ENCODE assay signal across 10 mouse cellular contexts in genomic region chr15:99420101-99420500, GRCm38 (mm10). TPM values are rescaled to one million over a fixed set of nuclear protein-coding genes. Genes with fewer than 3 reads are reported as not detected.
A peak's percentile ranks its signal among the peaks of the same experiment; 100 is the strongest.
DNase-seq lines count a peak whose midpoint lies in the region; ATAC-seq and TF ChIP-seq lines count a peak whose summit lies in the region.
"Had no signal": no experiment of that assay in that cellular context is flagged by ENCODE, and none has a peak within 500 bp of the region (broad histone marks: within the 10 kb centered on the region; RNA-seq: fewer than 3 reads in every experiment).

No protein-coding gene starts in this region.

- H3K9ac ChIP-seq in liver, embryonic 13.5 days, result no peak overlapping the region

- peak overlapping the region; percentile 52 for H3K4me2 ChIP-seq in liver, embryonic 13.5 days

- no peaks in the 10 kb centered on the region for H3K27me3 ChIP-seq in testis, adult 2 months (ENCODE audit: control insufficient read depth, insufficient read depth, low read length)
- H3K27me3 ChIP-seq in liver, embryonic 13.5 days, result no peaks in the 10 kb centered on the region

- no peaks in the 10 kb centered on the region for H3K36me3 ChIP-seq in testis, adult 2 months (ENCODE audit: control insufficient read depth, insufficient read depth, low read length)
- no peaks in the 10 kb centered on the region; the same call in 1 of the 2 replicates for H3K36me3 ChIP-seq in liver, embryonic 13.5 days

- DNase-seq in gastrocnemius, adult 2 months, result no peak
- no peak for DNase-seq in gastrocnemius, postnatal 10 days
- no peak for DNase-seq in testis, postnatal 10 days (ENCODE audit: low spot score)
- no peak for DNase-seq in liver, embryonic 13.5 days
- DNase-seq in adrenal gland, postnatal 10 days, result no peak
- DNase-seq in layer of hippocampus, adult 18-20 months (ENCODE audit: low spot score in 2 of 2), result no peak
- DNase-seq in kidney, postnatal 14 days, result no peak
- DNase-seq: cerebellum, postnatal 36 days; right cerebral cortex, postnatal 14 days had no signal

- 37% methylated on average over 5 of the region's 5 CpGs for WGBS in liver, embryonic 13.5 days (ENCODE audit: insufficient replicate concordance)

- no peak for TF ChIP-seq POLR2A in testis, adult 2 months (IDR thresholded peaks at IDR 0.05; ENCODE audit: control insufficient read depth, low read depth, low read length)

- peaks cover 19% of the 10 kb centered on the region for H3K4me1 ChIP-seq in testis, adult 2 months (ENCODE audit: control insufficient read depth, insufficient read depth, low read length)
- peaks cover 31% of the 10 kb centered on the region for H3K4me1 ChIP-seq in liver, embryonic 13.5 days (replicated peaks)

- ATAC-seq in liver, embryonic 13.5 days (ENCODE audit: low read depth), result no peak

- H3K27ac ChIP-seq in gastrocnemius, adult 2 months, result peak overlapping the region; percentile 86
- no peak overlapping the region for H3K27ac ChIP-seq in testis, adult 2 months (ENCODE audit: control insufficient read depth, insufficient read depth, low read depth, low read length)
- no peak overlapping the region for H3K27ac ChIP-seq in liver, embryonic 13.5 days

- peak overlapping the region; percentile 55 for H3K4me3 ChIP-seq in gastrocnemius, adult 2 months
- H3K4me3 ChIP-seq in testis, adult 2 months (ENCODE audit: control insufficient read depth, low read depth, low read length), result peak overlapping the region; percentile 90; the same call in 1 of the 2 replicates
- no peak overlapping the region for H3K4me3 ChIP-seq in liver, embryonic 13.5 days (replicated peaks)

- no peak for TF ChIP-seq CTCF in gastrocnemius, adult 2 months (IDR thresholded peaks at IDR 0.05)
- no peak for TF ChIP-seq CTCF in testis, adult 2 months (IDR thresholded peaks at IDR 0.05; ENCODE audit: control insufficient read depth, insufficient read depth, insufficient replicate concordance, low read depth, low read length)

- no peaks in the 10 kb centered on the region for H3K9me3 ChIP-seq in liver, embryonic 13.5 days (replicated peaks)

- intact Hi-C loops in gastrocnemius, adult 2 months (cut with DNase I), result no loop called here

RNA-seq across cellular contexts. Expression of gene Tmbim6, which starts 27.4 kb away (rescaled TPM):
- 100 to 1,000 TPM; 181 to 184 TPM for total RNA-seq in gastrocnemius, adult 2 months (2021)
- total RNA-seq in gastrocnemius, postnatal 10 days (2021), result 100 to 1,000 TPM; 189 to 194 TPM
- polyA plus RNA-seq in testis, adult 2 months (2012; rRNA removed), result 734 and 786 TPM in 2 replicates
- polyA plus RNA-seq in liver, embryonic 13.5 days (2015; fragmentation: Nextera tagmentation; extraction: Ambion mirVana), result 188 and 210 TPM in 2 replicates
- total RNA-seq in adrenal gland, postnatal 10 days (2021), result 100 to 1,000 TPM; 581 to 642 TPM
- 100 to 1,000 TPM; 359 to 374 TPM for total RNA-seq in layer of hippocampus, adult 18-20 months (2021)

RNA-seq across cellular contexts. Expression of gene Nckap5l, which starts 37.4 kb away (rescaled TPM):
- 1 to 10 TPM; 2.3 to 2.7 TPM for total RNA-seq in gastrocnemius, adult 2 months (2021)
- total RNA-seq in gastrocnemius, postnatal 10 days (2021), result 10 to 100 TPM; 12.3 to 21.0 TPM
- 3.9 and 4.4 TPM in 2 replicates for polyA plus RNA-seq in testis, adult 2 months (2012; rRNA removed)
- 0.85 and 1.1 TPM in 2 replicates for polyA plus RNA-seq in liver, embryonic 13.5 days (2015; fragmentation: Nextera tagmentation; extraction: Ambion mirVana)
- 10 to 100 TPM; 19.8 to 34.0 TPM for total RNA-seq in adrenal gland, postnatal 10 days (2021)
- 10 to 100 TPM; 15.8 to 16.5 TPM for total RNA-seq in layer of hippocampus, adult 18-20 months (2021)

RNA-seq across cellular contexts. Expression of gene Fmnl3, which starts 49.8 kb away (rescaled TPM):
- 1 to 10 TPM; 5.5 to 7.2 TPM for total RNA-seq in gastrocnemius, adult 2 months (2021)
- 10 to 100 TPM; 17.6 to 26.2 TPM for total RNA-seq in gastrocnemius, postnatal 10 days (2021)
- 14.3 and 15.3 TPM in 2 replicates for polyA plus RNA-seq in testis, adult 2 months (2012; rRNA removed)
- 3.4 and 3.7 TPM in 2 replicates for polyA plus RNA-seq in liver, embryonic 13.5 days (2015; fragmentation: Nextera tagmentation; extraction: Ambion mirVana)
- total RNA-seq in adrenal gland, postnatal 10 days (2021), result 10 to 100 TPM; 27.6 to 31.7 TPM
- 1 to 10 TPM; 7.1 to 8.8 TPM for total RNA-seq in layer of hippocampus, adult 18-20 months (2021)

RNA-seq across cellular contexts. Expression of gene Bcdin3d, which starts 54.4 kb away (rescaled TPM):
- 1 to 10 TPM; 4.3 to 4.5 TPM for total RNA-seq in gastrocnemius, adult 2 months (2021)
- 1 to 10 TPM; 5.3 TPM for total RNA-seq in gastrocnemius, postnatal 10 days (2021)
- 4.6 and 4.7 TPM in 2 replicates for polyA plus RNA-seq in testis, adult 2 months (2012; rRNA removed)
- 7.3 and 7.4 TPM in 2 replicates for polyA plus RNA-seq in liver, embryonic 13.5 days (2015; fragmentation: Nextera tagmentation; extraction: Ambion mirVana)
- total RNA-seq in adrenal gland, postnatal 10 days (2021), result 1 to 10 TPM; 6.0 to 6.5 TPM
- total RNA-seq in layer of hippocampus, adult 18-20 months (2021), result 1 to 10 TPM; 5.0 TPM
